Mouse (Mus musculus) testis, adult 2 months (tissue): Measurements from ENCODE around the gene Slc37a3. TPM values are rescaled to one million over a fixed set of nuclear protein-coding genes. Genes with fewer than 3 reads are reported as not detected.
"Not testable (repeated sequence)": the region's sequence is repeated elsewhere in the genome, so short reads cannot be mapped to it uniquely, and the experiment has no call there.

ENCODE experiments used
- H3K27ac ChIP-seq: fragments of 200-500 bp; 2 replicates; pipeline ENCODE4 v1.5.1; 2012; ENCODE audit warnings: low read depth, low read length; ENCODE audit not compliant: control insufficient read depth, insufficient read depth
- H3K27me3 ChIP-seq: fragments of 200-500 bp; 2 replicates; pipeline ENCODE4 v1.6.1; 2012; ENCODE audit warnings: mild to moderate bottlenecking, low read length, moderate library complexity; ENCODE audit not compliant: control insufficient read depth, insufficient read depth
- H3K36me3 ChIP-seq: fragments of 200-500 bp; 2 replicates; pipeline ENCODE4 v1.6.1; 2012; ENCODE audit warnings: mild to moderate bottlenecking, low read length; ENCODE audit not compliant: control insufficient read depth, insufficient read depth
- H3K4me1 ChIP-seq: fragments of 200-500 bp; 2 replicates; pipeline ENCODE4 v1.6.1; 2012; ENCODE audit warnings: low read length; ENCODE audit not compliant: control insufficient read depth, insufficient read depth
- H3K4me3 ChIP-seq: fragments of 200-500 bp; 2 replicates; pipeline ENCODE4 v1.5.1; 2012; ENCODE audit warnings: low read depth, mild to moderate bottlenecking, low read length, moderate library complexity, mixed read lengths; ENCODE audit not compliant: control insufficient read depth
- CTCF ChIP-seq: fragments of 200-500 bp; IDR thresholded peaks from 2 replicates; pipeline ENCODE4 v1.5.1; 2012; ENCODE audit warnings: low read depth, mild to moderate bottlenecking, inconsistent platforms, low read length, moderate library complexity; ENCODE audit not compliant: control insufficient read depth, insufficient read depth, insufficient replicate concordance
- POLR2A ChIP-seq: fragments of 200-500 bp; IDR thresholded peaks from 2 replicates; pipeline ENCODE4 v1.6.1; 2012; ENCODE audit warnings: low read depth, mild to moderate bottlenecking, inconsistent platforms, low read length, moderate library complexity; ENCODE audit not compliant: control insufficient read depth
- polyA plus RNA-seq: library from polyadenylated mRNA; depleted of rRNA; stranded (reverse); fragments of >200 nt; gene quantifications from 2 replicates; pipeline ENCODE4 v1.2.3, GENCODE M21; 2012

The Slc37a3 gene
- polyA plus RNA-seq, 1 experiment, result 7.0 TPM

GRCm38 (mm10) chr6:39397046-39397445 is 19.6 kb upstream of the Slc37a3 start:
- Histone ChIP-seq H3K36me3 (peaks cover 1% of the 10 kb centered on the region), H3K27ac (no peak overlapping the region), H3K4me3 (no peak overlapping the region), H3K27me3 (no peaks in the 10 kb centered on the region), H3K4me1 (peaks cover 3% of the 10 kb centered on the region)
- TF ChIP-seq POLR2A (no peak), CTCF (no peak)

DNA sequence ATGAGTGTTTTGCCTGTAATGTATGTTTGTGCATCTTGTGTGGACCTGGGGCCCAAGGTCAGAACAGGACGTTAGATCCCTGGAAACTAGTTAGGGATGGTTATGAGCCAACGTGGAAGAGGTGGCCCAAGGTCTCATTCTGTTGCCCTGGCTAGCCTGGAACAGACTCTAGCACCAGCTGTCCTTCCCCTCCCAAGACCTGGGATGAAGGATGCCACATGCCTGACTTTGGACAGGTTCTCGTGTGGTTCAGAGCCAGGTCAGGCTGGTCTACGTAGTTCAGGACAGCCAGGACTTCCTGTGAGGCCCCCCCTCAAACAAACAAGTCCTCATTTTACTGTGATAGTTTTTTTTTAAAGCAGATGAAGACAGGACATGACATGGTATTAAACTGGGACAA is 18.4 kb upstream of the Slc37a3 start:
- H3K27ac ChIP-seq, result peak overlapping the region; percentile 29; the same call in 1 of the 2 replicates
- no peaks in the 10 kb centered on the region for H3K27me3 ChIP-seq
- peaks cover 3% of the 10 kb centered on the region for H3K4me1 ChIP-seq
- TF ChIP-seq CTCF, result no peak
- no peak for TF ChIP-seq POLR2A
- no peak overlapping the region for H3K4me3 ChIP-seq
- peaks cover 1% of the 10 kb centered on the region for H3K36me3 ChIP-seq

DNA sequence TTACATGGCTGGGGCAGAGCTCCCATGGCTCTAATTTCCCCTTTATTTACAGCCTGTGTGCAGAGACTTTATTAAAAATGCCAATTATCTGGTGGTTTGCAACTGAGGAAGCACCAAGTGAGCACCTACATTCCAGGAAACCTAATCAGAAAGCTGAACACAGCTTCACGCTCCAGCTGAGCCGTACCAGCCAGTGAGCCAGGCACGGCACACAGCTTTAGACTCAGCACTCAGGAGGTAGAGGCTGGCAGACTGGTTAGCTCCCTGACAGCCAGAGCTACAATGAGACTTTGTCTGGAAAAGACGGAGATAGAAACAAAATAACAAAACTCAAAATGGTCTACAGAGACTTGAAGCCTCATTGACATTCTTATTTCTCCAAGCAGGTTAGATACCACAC is 18.0 kb upstream of the Slc37a3 start:
- no peak for TF ChIP-seq CTCF
- TF ChIP-seq POLR2A, result no peak
- no peak overlapping the region for H3K27ac ChIP-seq
- H3K4me1 ChIP-seq, result peaks cover 3% of the 10 kb centered on the region
- H3K27me3 ChIP-seq, result no peaks in the 10 kb centered on the region
- H3K4me3 ChIP-seq, result no peak overlapping the region
- peaks cover 1% of the 10 kb centered on the region for H3K36me3 ChIP-seq

- no peaks in the 10 kb centered on the region for H3K27me3 ChIP-seq
- H3K4me1 ChIP-seq, result no peaks in the 10 kb centered on the region
- no peaks in the 10 kb centered on the region for H3K36me3 ChIP-seq
- no peak overlapping the region for H3K27ac ChIP-seq
- no peak overlapping the region for H3K4me3 ChIP-seq
- TF ChIP-seq CTCF, result no peak
- no peak for TF ChIP-seq POLR2A
These were observed 12.5 kb upstream of the Slc37a3 start for GRCm38 (mm10) chr6:39389988-39390387.

DNA sequence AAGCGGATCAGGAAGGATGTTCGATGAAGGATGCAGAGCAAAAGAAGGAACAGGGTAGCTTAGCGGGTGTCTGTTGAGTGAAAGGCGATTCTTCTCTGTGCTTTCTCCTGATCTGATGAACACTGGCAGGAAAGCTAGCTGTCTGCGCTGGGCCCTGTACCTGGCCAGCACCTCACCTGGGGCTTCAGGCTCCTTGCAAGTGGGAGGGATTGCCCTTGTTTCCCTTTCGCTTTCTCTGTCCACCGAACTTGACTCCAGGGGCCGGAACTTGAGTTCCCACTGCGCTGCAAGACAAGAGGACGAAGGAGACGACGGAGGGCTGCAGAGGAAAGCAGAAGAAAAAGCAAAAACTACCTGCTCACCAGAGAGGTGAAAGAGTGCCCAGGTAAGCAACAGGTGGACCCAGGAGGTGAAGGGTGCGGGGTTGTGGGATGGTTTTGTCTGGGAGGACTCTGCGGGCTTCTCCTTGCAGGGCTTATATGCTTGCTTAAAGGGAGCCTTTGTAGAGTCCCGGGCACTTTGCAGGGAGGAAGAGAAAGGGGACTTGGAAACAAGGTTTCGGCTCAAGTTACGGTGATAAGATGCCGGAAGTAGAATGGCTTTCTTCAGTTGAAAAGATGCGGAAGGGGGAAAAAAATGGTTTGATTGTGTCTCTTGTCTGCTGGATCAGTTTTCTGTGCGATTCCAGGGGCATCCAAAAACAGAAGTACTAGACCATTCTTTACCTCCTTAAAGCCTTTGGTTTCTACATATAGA is 3.8 kb upstream of the Slc37a3 start, which contains the start of gene Rab19:
TSS of gene Rab19 (plus strand) at position 51 of the 756 bp plus-strand sequence.
- Histone ChIP-seq H3K4me1 (peaks cover 9% of the 10 kb centered on the region), H3K27ac (peak within 1 kb of the TSS; percentile 36; the same call in 1 of the 2 replicates), H3K27me3 (no peaks in the 10 kb centered on the region), H3K4me3 (peak within 1 kb of the TSS; percentile 55), H3K36me3 (no peaks in the 10 kb centered on the region)
- TF ChIP-seq CTCF (no peak), POLR2A (no peak)

- peaks cover 9% of the 10 kb centered on the region for H3K4me1 ChIP-seq
- H3K36me3 ChIP-seq, result no peaks in the 10 kb centered on the region
- TF ChIP-seq POLR2A, result no peak
- no peaks in the 10 kb centered on the region for H3K27me3 ChIP-seq
- no peak overlapping the region for H3K27ac ChIP-seq
- H3K4me3 ChIP-seq, result no peak overlapping the region
These were observed 2.8 kb upstream of the Slc37a3 start for GRCm38 (mm10) chr6:39380276-39380675.

- H3K27ac ChIP-seq, result no peak overlapping the region
- no peaks in the 10 kb centered on the region for H3K36me3 ChIP-seq
- no peak overlapping the region for H3K4me3 ChIP-seq
- H3K4me1 ChIP-seq, result peaks cover 9% of the 10 kb centered on the region
- no peaks in the 10 kb centered on the region for H3K27me3 ChIP-seq
- no peak for TF ChIP-seq CTCF
- no peak for TF ChIP-seq POLR2A
These were observed 2.3 kb upstream of the Slc37a3 start for GRCm38 (mm10) chr6:39379749-39380148.

- no peak overlapping the region for H3K27ac ChIP-seq
- H3K36me3 ChIP-seq, result no peaks in the 10 kb centered on the region
- peaks cover 9% of the 10 kb centered on the region for H3K4me1 ChIP-seq
- H3K27me3 ChIP-seq, result no peaks in the 10 kb centered on the region
- H3K4me3 ChIP-seq, result no peak overlapping the region
- no peak for TF ChIP-seq POLR2A
These were observed 1.7 kb upstream of the Slc37a3 start for GRCm38 (mm10) chr6:39379224-39379623.

- H3K4me1 ChIP-seq, H3K27me3 ChIP-seq, H3K4me3 ChIP-seq, H3K36me3 ChIP-seq, H3K27ac ChIP-seq: not testable (repeated sequence)
These were observed 823 bp upstream of the Slc37a3 start for GRCm38 (mm10) chr6:39378161-39378835.
